In genomic region chr11:30433256-30433950, GRCm38 (mm10) we compare ENCODE assay signal across 20 mouse cellular contexts. TPM values are rescaled to one million over a fixed set of nuclear protein-coding genes. Genes with fewer than 3 reads are reported as not detected.
DNase-seq lines count a peak whose midpoint lies in the region; ATAC-seq and TF ChIP-seq lines count a peak whose summit lies in the region.
"Had no signal": no experiment of that assay in that cellular context is flagged by ENCODE, and none has a peak within 500 bp of the region (broad histone marks: within the 10 kb centered on the region; RNA-seq: fewer than 3 reads in every experiment).

No protein-coding gene starts in this region.

- no peak for TF ChIP-seq EP300 in lung, postnatal 0 days (IDR thresholded peaks at IDR 0.05)

- no peak overlapping the region for H3K4me3 ChIP-seq in lung, postnatal 0 days (ENCODE audit: low read depth, low read length)
- H3K4me3 ChIP-seq in forebrain, embryonic 12.5 days (replicated peaks) = no peak overlapping the region
- H3K4me3 ChIP-seq: hindbrain, embryonic 12.5 days; kidney, embryonic 15.5 days; limb, embryonic 10.5 days had no signal

- H3K36me3 ChIP-seq in lung, postnatal 0 days (ENCODE audit: insufficient read depth, low read length) = no peaks in the 10 kb centered on the region
- no peaks in the 10 kb centered on the region for H3K36me3 ChIP-seq in forebrain, embryonic 12.5 days (replicated peaks)
- H3K36me3 ChIP-seq: hindbrain, embryonic 12.5 days; kidney, embryonic 15.5 days; limb, embryonic 10.5 days had no signal

- WGBS in lung, postnatal 0 days = 63% methylated on average over 2 of the region's 2 CpGs
- WGBS in forebrain, embryonic 12.5 days = 80% methylated on average over 2 of the region's 2 CpGs

- no peaks in the 10 kb centered on the region for H3K4me1 ChIP-seq in lung, postnatal 0 days (ENCODE audit: insufficient read depth, low read depth, low read length)
- no peaks in the 10 kb centered on the region for H3K4me1 ChIP-seq in forebrain, embryonic 12.5 days
- H3K4me1 ChIP-seq: hindbrain, embryonic 12.5 days; kidney, embryonic 15.5 days; limb, embryonic 10.5 days had no signal

- no peak for ATAC-seq in lung, postnatal 0 days
- ATAC-seq in forebrain, embryonic 12.5 days (ENCODE audit: low FRiP score) = no peak
- ATAC-seq: activated CD4-positive, CD25-positive, alpha-beta regulatory T cell, adult 4 months had no signal

- no peak for TF ChIP-seq CTCF in lung, postnatal 0 days (IDR thresholded peaks at IDR 0.05)

- no peaks in the 10 kb centered on the region for H3K9me3 ChIP-seq in lung, postnatal 0 days (ENCODE audit: low read length)
- H3K9me3 ChIP-seq in forebrain, embryonic 12.5 days = no peaks in the 10 kb centered on the region
- H3K9me3 ChIP-seq: hindbrain, embryonic 12.5 days; kidney, embryonic 15.5 days; limb, embryonic 10.5 days had no signal

- DNase-seq in frontal cortex, adult 2 months (ENCODE audit: extremely low spot score in 1 of 2, low spot score in 1 of 2) = peak; percentile 5 to 41
- DNase-seq in frontal cortex, postnatal 10 days (ENCODE audit: low spot score in 2 of 2) = no peak
- peak; percentile 10 for DNase-seq in lung, postnatal 36 days
- DNase-seq in lung, postnatal 0 days (ENCODE audit: low spot score) = no peak
- DNase-seq in cerebellum, postnatal 14 days = peak; percentile 60 to 70
- no peak for DNase-seq in spleen, postnatal 4 days (ENCODE audit: low spot score in 2 of 2)
- DNase-seq in kidney, postnatal 14 days = no peak
- DNase-seq: adrenal gland, postnatal 36 days; lung, postnatal 10 days; thymus, postnatal 14 days had no signal

- no peaks in the 10 kb centered on the region for H3K27me3 ChIP-seq in lung, postnatal 0 days (replicated peaks; ENCODE audit: insufficient read depth, low read length)
- H3K27me3 ChIP-seq in forebrain, embryonic 12.5 days = no peaks in the 10 kb centered on the region
- H3K27me3 ChIP-seq: hindbrain, embryonic 12.5 days; kidney, embryonic 15.5 days had no signal

- no peak overlapping the region for H3K27ac ChIP-seq in lung, postnatal 0 days (ENCODE audit: low read length)
- no peak overlapping the region for H3K27ac ChIP-seq in forebrain, embryonic 12.5 days
- H3K27ac ChIP-seq: hindbrain, embryonic 12.5 days; kidney, embryonic 15.5 days; limb, embryonic 10.5 days; liver, embryonic 14.5 days had no signal

- no peak overlapping the region for H3K9ac ChIP-seq in lung, postnatal 0 days (replicated peaks; ENCODE audit: low read depth)
- no peak overlapping the region for H3K9ac ChIP-seq in forebrain, embryonic 12.5 days
- H3K9ac ChIP-seq: hindbrain, embryonic 12.5 days; kidney, embryonic 15.5 days; liver, embryonic 14.5 days had no signal

- H3K4me2 ChIP-seq in lung, postnatal 0 days (replicated peaks; ENCODE audit: low read depth, low read length) = no peak overlapping the region
- no peak overlapping the region for H3K4me2 ChIP-seq in forebrain, embryonic 12.5 days
- H3K4me2 ChIP-seq: hindbrain, embryonic 12.5 days; kidney, embryonic 15.5 days had no signal

RNA-seq across cellular contexts. Expression of gene 4930505A04Rik, which starts 38.2 kb away (rescaled TPM):
- polyA plus RNA-seq in frontal cortex, adult 2 months (2012; rRNA removed) = 0.20 and 0.27 TPM in 2 replicates
- polyA plus RNA-seq in lung, postnatal 0 days (2015; fragmentation: Nextera tagmentation; extraction: Ambion mirVana) = 0.35 and 0.40 TPM in 2 replicates
- polyA plus RNA-seq in forebrain, embryonic 12.5 days (2016; fragmentation: Nextera tagmentation; extraction: Ambion mirVana) = not detected in 2 replicates
- polyA plus RNA-seq: activated CD4-positive, CD25-positive, alpha-beta regulatory T cell, adult 4 months; embryonic facial prominence, embryonic 11.5 days; heart, embryonic 16.5 days; hindbrain, embryonic 12.5 days; intestine, embryonic 14.5 days; kidney, embryonic 15.5 days; limb, embryonic 10.5 days; liver, embryonic 14.5 days; stomach, embryonic 14.5 days had no signal

Comparison
In these comparisons a context has a peak if more than half of its experiments do, and no peak if none do; other contexts are left out.
1. DNase-seq: peak in frontal cortex, adult 2 months (2 of 2), lung, postnatal 36 days (single experiment) and cerebellum, postnatal 14 days (2 of 2); none in frontal cortex, postnatal 10 days (0 of 2), lung, postnatal 0 days (single experiment), spleen, postnatal 4 days (0 of 2) and kidney, postnatal 14 days (single experiment).